Mouse (Mus musculus): ENCODE results near the gene Zfp655.

GRCm38 (mm10) chr5:145223395-145223794 lies 8.1 kb upstream of the Zfp655 start:
- TF ChIP-seq CTCF (IDR thresholded peaks at IDR 0.05; ENCODE audit: low read depth), result no peak
- TF ChIP-seq EP300 (optimal IDR thresholded peaks at IDR 0.05), result no peak

Measured in stomach, postnatal 0 days (tissue).